Mouse (Mus musculus) left cerebral cortex, postnatal 10 days (tissue): ENCODE measurements around the gene C1qbp. TPM values are rescaled to one million over a fixed set of nuclear protein-coding genes. Genes with fewer than 3 reads are reported as not detected.
A peak's percentile ranks its signal among the peaks of the same experiment; 100 is the strongest.

Source experiments
- DNase-seq, 2 experiments: peaks; one replicate each; pipeline ENCODE4 v3.0.0; 2021 to 2022; ENCODE audit warnings: low spot score in 2 of 2, mixed read lengths in 1 of 2; ENCODE audit errors: extremely low spot score in 1 of 2
- intact Hi-C: fragments of 180-260 bp; cut with DNase I; formaldehyde crosslinking; loops from one replicate; pipeline ENCODE4 v1.15.1; 2025
- total RNA-seq, 2 experiments: library from RNA; stranded (reverse); gene quantifications; 2 replicates each; pipeline ENCODE4 v1.2.3; 2021

The C1qbp gene
- total RNA-seq: 100 to 1,000 TPM; 108 to 114 TPM

- intact Hi-C loops: no loop called here
- DNase-seq: peak; percentile 90 to 97
These were observed at the start of gene C1qbp for GRCm38 (mm10) chr11:70982557-70983228. Gene C1qbp (minus strand): TSS chr11:70983026.

- DNase-seq: no peak
- intact Hi-C loops: loop anchor here (10.0 kb wide), 1 partner anchor 293 kb away; no protein-coding TSS in a partner anchor
These were observed 49.2 kb upstream of the C1qbp start for GRCm38 (mm10) chr11:71032070-71032469.

GRCm38 (mm10) chr11:71029403-71030118, 46.7 kb upstream of the C1qbp start:
- intact Hi-C loops: loop anchor here (10.0 kb wide), 1 partner anchor 295 kb away; no protein-coding TSS in a partner anchor
- no peak for DNase-seq

- no peak for DNase-seq
- intact Hi-C loops: no loop called here
These were observed 45.5 kb upstream of the C1qbp start for GRCm38 (mm10) chr11:71028280-71028679.

GRCm38 (mm10) chr11:71019201-71020068, 36.6 kb upstream of the C1qbp start, which contains the start of the genes Mis12 and Derl2:
Gene Mis12 (plus strand): TSS chr11:71019611.
Gene Derl2 (minus strand): TSS chr11:71019841.
- DNase-seq: peak; percentile 99
- intact Hi-C loops: no loop called here

- DNase-seq: no peak
These were observed 35.8 kb upstream of the C1qbp start for GRCm38 (mm10) chr11:71018416-71019200.

GRCm38 (mm10) chr11:71017051-71017450, 34.2 kb upstream of the C1qbp start:
- DNase-seq: no peak
- intact Hi-C loops: no loop called here

More at GRCm38 (mm10) chr11:71018416-71019200, 35.8 kb upstream of the C1qbp start:
- intact Hi-C loops: no loop called here

GRCm38 (mm10) chr11:71012743-71013142, 29.9 kb upstream of the C1qbp start:
- intact Hi-C loops: no loop called here

GRCm38 (mm10) chr11:71008321-71008720, 25.5 kb upstream of the C1qbp start:
- no peak for DNase-seq
- intact Hi-C loops: loop anchor here (10.0 kb wide), 1 partner anchor 46 kb away; no protein-coding TSS in a partner anchor

More at GRCm38 (mm10) chr11:71012743-71013142, 29.9 kb upstream of the C1qbp start:
- DNase-seq: no peak

- intact Hi-C loops: loop anchor here (10.0 kb wide), 1 partner anchor 47 kb away; no protein-coding TSS in a partner anchor
- DNase-seq: no peak
These were observed 25.0 kb upstream of the C1qbp start for GRCm38 (mm10) chr11:71007831-71008230.

GRCm38 (mm10) chr11:71007026-71007425, 24.2 kb upstream of the C1qbp start:
- no peak for DNase-seq
- intact Hi-C loops: loop anchor here (10.0 kb wide), 1 partner anchor 48 kb away; no protein-coding TSS in a partner anchor

GRCm38 (mm10) chr11:71005046-71005445, 22.2 kb upstream of the C1qbp start:
- intact Hi-C loops: loop anchor here (10.0 kb wide), 1 partner anchor 50 kb away; no protein-coding TSS in a partner anchor
- DNase-seq: no peak

- intact Hi-C loops: loop anchor here (5.0 to 10.0 kb wide), 2 partner anchors 50 to 198 kb away; no protein-coding TSS in a partner anchor
- DNase-seq: peak; percentile 98
These were observed 21.5 kb upstream of the C1qbp start, which contains the start of gene Dhx33 for GRCm38 (mm10) chr11:71004316-71004773. Gene Dhx33 (minus strand): TSS chr11:71004437.

GRCm38 (mm10) chr11:71003611-71004315, 20.9 kb upstream of the C1qbp start:
- intact Hi-C loops: loop anchor here (5.0 to 10.0 kb wide), 2 partner anchors 51 to 199 kb away; no protein-coding TSS in a partner anchor
- peak in 1 of 2 experiments; percentile 23 for DNase-seq

- no peak for DNase-seq
- intact Hi-C loops: loop anchor here (5.0 to 10.0 kb wide), 2 partner anchors 54 to 201 kb away; no protein-coding TSS in a partner anchor
These were observed 18.3 kb upstream of the C1qbp start for GRCm38 (mm10) chr11:71001167-71001566.

- intact Hi-C loops: no loop called here
These were observed 796 bp downstream of the C1qbp start for GRCm38 (mm10) chr11:70982030-70982429.

More at GRCm38 (mm10) chr11:70982030-70982429, 796 bp downstream of the C1qbp start:
- DNase-seq: no peak
